Mouse (Mus musculus): ENCODE measurements around the gene Rpa1.

GRCm38 (mm10) chr11:75313834-75314233 lies 34.3 kb downstream of the Rpa1 start:
- TF ChIP-seq POLR2A (IDR thresholded peaks at IDR 0.05; ENCODE audit: extremely low read depth, insufficient read depth, low read length) = no peak
- no peak for TF ChIP-seq CTCF (IDR thresholded peaks at IDR 0.05; ENCODE audit: low read depth, low read length)
